Mouse (Mus musculus): Measurements from ENCODE around the gene Ttc30a1. TPM values are rescaled to one million over a fixed set of nuclear protein-coding genes. Genes with fewer than 3 reads are reported as not detected.
"Not testable (repeated sequence)": the region's sequence is repeated elsewhere in the genome, so short reads cannot be mapped to it uniquely, and the experiment has no call there.

Ttc30a1 gene
- polyA plus RNA-seq, 1 experiment from 2014 or later = 9.3 TPM

- WGBS = 47% methylated on average over 14 of the region's 14 CpGs
- H3K9me3 ChIP-seq = no peaks in the 10 kb centered on the region
- ATAC-seq (ENCODE audit: low FRiP score, low read depth) = no peak
Measured at GRCm38 (mm10) chr2:75955709-75956108, 26.1 kb downstream of the Ttc30a1 start.

GRCm38 (mm10) chr2:75953320-75953719 is 28.4 kb downstream of the Ttc30a1 start:
- Histone ChIP-seq H3K27me3 (no peaks in the 10 kb centered on the region), H3K9ac (replicated peaks) (no peak overlapping the region), H3K4me3 (no peak overlapping the region), H3K4me2 (replicated peaks) (no peak overlapping the region), H3K9me3 (no peaks in the 10 kb centered on the region), H3K27ac (replicated peaks) (no peak overlapping the region), H3K36me3 (no peaks in the 10 kb centered on the region), H3K4me1 (no peaks in the 10 kb centered on the region)
- ATAC-seq (ENCODE audit: low FRiP score, low read depth) = no peak
- WGBS = 93% methylated on average over 5 of the region's 5 CpGs

More at GRCm38 (mm10) chr2:75955709-75956108, 26.1 kb downstream of the Ttc30a1 start:
- H3K9ac ChIP-seq (replicated peaks) = no peak overlapping the region
- no peak overlapping the region for H3K27ac ChIP-seq (replicated peaks)
- no peaks in the 10 kb centered on the region for H3K27me3 ChIP-seq
- H3K4me3 ChIP-seq = no peak overlapping the region
- H3K4me1 ChIP-seq = peaks cover 19% of the 10 kb centered on the region
- no peak overlapping the region for H3K4me2 ChIP-seq (replicated peaks)
- H3K36me3 ChIP-seq = no peaks in the 10 kb centered on the region

- no peak for ATAC-seq (ENCODE audit: low FRiP score, low read depth)
- H3K27me3 ChIP-seq = no peaks in the 10 kb centered on the region
- H3K9ac ChIP-seq (replicated peaks) = no peak overlapping the region
- H3K4me1 ChIP-seq = no peaks in the 10 kb centered on the region
- H3K4me3 ChIP-seq = no peak overlapping the region
- WGBS = 92% methylated on average over 8 of the region's 8 CpGs
- no peak overlapping the region for H3K27ac ChIP-seq (replicated peaks)
- H3K9me3 ChIP-seq = no peaks in the 10 kb centered on the region
- no peaks in the 10 kb centered on the region for H3K36me3 ChIP-seq
- no peak overlapping the region for H3K4me2 ChIP-seq (replicated peaks)
Measured at GRCm38 (mm10) chr2:75950685-75951084, 31.1 kb downstream of the Ttc30a1 start.

GRCm38 (mm10) chr2:75938117-75939063 is 43.4 kb downstream of the Ttc30a1 start, which contains the start of gene Ttc30b:
TSS of gene Ttc30b (minus strand) at chr2:75938585.
- WGBS = 4% methylated on average over 42 of the region's 42 CpGs
- Histone ChIP-seq H3K36me3 (no peaks in the 10 kb centered on the region), H3K27ac (replicated peaks) (peak within 1 kb of the TSS; percentile 76), H3K4me2 (replicated peaks) (peak within 1 kb of the TSS; percentile 56), H3K27me3 (no peaks in the 10 kb centered on the region), H3K9me3 (no peaks in the 10 kb centered on the region), H3K4me3 (peak within 1 kb of the TSS; percentile 62), H3K4me1 (peaks cover 7% of the 10 kb centered on the region; the same call in 1 of the 2 replicates), H3K9ac (replicated peaks) (peak within 1 kb of the TSS; percentile 59)
- ATAC-seq (ENCODE audit: low FRiP score, low read depth) = peak; percentile 87

GRCm38 (mm10) chr2:75937520-75938116 is 44.1 kb downstream of the Ttc30a1 start:
- ATAC-seq (ENCODE audit: low FRiP score, low read depth); H3K4me1 ChIP-seq; H3K9me3 ChIP-seq; H3K27ac ChIP-seq (replicated peaks); H3K27me3 ChIP-seq; H3K36me3 ChIP-seq: not testable (repeated sequence)
- WGBS = 64% methylated on average over 16 of the region's 17 CpGs
- peak overlapping the region; percentile 62 for H3K4me3 ChIP-seq
- peak overlapping the region; percentile 59 for H3K9ac ChIP-seq (replicated peaks)
- peak overlapping the region; percentile 56 for H3K4me2 ChIP-seq (replicated peaks)

- not testable (repeated sequence) for H3K9ac ChIP-seq (replicated peaks); H3K27me3 ChIP-seq; H3K27ac ChIP-seq (replicated peaks); H3K36me3 ChIP-seq; ATAC-seq (ENCODE audit: low FRiP score, low read depth); H3K9me3 ChIP-seq; H3K4me2 ChIP-seq (replicated peaks); H3K4me3 ChIP-seq; H3K4me1 ChIP-seq
- 93% methylated on average over 2 of the region's 2 CpGs for WGBS
Measured at GRCm38 (mm10) chr2:75936685-75937084, 45.1 kb downstream of the Ttc30a1 start.

- H3K9ac ChIP-seq (replicated peaks) = no peak overlapping the region
- H3K27ac ChIP-seq (replicated peaks) = no peak overlapping the region
- 58% methylated on average over 7 of the region's 7 CpGs for WGBS
- peaks cover 2% of the 10 kb centered on the region; the same call in 1 of the 2 replicates for H3K4me1 ChIP-seq
- H3K27me3 ChIP-seq = no peaks in the 10 kb centered on the region
- no peak overlapping the region for H3K4me3 ChIP-seq
- H3K36me3 ChIP-seq = no peaks in the 10 kb centered on the region
- ATAC-seq (ENCODE audit: low FRiP score, low read depth) = no peak
- no peak overlapping the region for H3K4me2 ChIP-seq (replicated peaks)
- H3K9me3 ChIP-seq = no peaks in the 10 kb centered on the region
Measured at GRCm38 (mm10) chr2:75933541-75933940, 48.2 kb downstream of the Ttc30a1 start.

GRCm38 (mm10) chr2:75930941-75931340 is 50.8 kb downstream of the Ttc30a1 start:
- H3K27ac ChIP-seq (replicated peaks) = no peak overlapping the region
- WGBS = 92% methylated on average over 2 of the region's 2 CpGs
- H3K4me2 ChIP-seq (replicated peaks) = no peak overlapping the region
- H3K9me3 ChIP-seq = no peaks in the 10 kb centered on the region
- no peaks in the 10 kb centered on the region for H3K4me1 ChIP-seq
- peaks cover 6% of the 10 kb centered on the region; the same call in 1 of the 2 replicates for H3K36me3 ChIP-seq
- no peak overlapping the region for H3K9ac ChIP-seq (replicated peaks)
- H3K4me3 ChIP-seq = no peak overlapping the region
- no peaks in the 10 kb centered on the region for H3K27me3 ChIP-seq
- ATAC-seq (ENCODE audit: low FRiP score, low read depth) = no peak

- H3K4me3 ChIP-seq = no peak overlapping the region
- H3K36me3 ChIP-seq = peaks cover 6% of the 10 kb centered on the region; the same call in 1 of the 2 replicates
- no peak overlapping the region for H3K27ac ChIP-seq (replicated peaks)
- H3K4me2 ChIP-seq (replicated peaks) = no peak overlapping the region
- no peak overlapping the region for H3K9ac ChIP-seq (replicated peaks)
- ATAC-seq (ENCODE audit: low FRiP score, low read depth) = no peak
- WGBS = 94% methylated on average over 6 of the region's 6 CpGs
- no peaks in the 10 kb centered on the region for H3K27me3 ChIP-seq
- H3K4me1 ChIP-seq = peaks cover 3% of the 10 kb centered on the region; the same call in 1 of the 2 replicates
- H3K9me3 ChIP-seq = no peaks in the 10 kb centered on the region
Measured at GRCm38 (mm10) chr2:75929786-75930444, 51.9 kb downstream of the Ttc30a1 start.

GRCm38 (mm10) chr2:75929141-75929540 is 52.6 kb downstream of the Ttc30a1 start:
- peaks cover 5% of the 10 kb centered on the region for H3K4me1 ChIP-seq
- no peaks in the 10 kb centered on the region for H3K9me3 ChIP-seq
- H3K4me3 ChIP-seq = no peak overlapping the region
- no peak overlapping the region for H3K27ac ChIP-seq (replicated peaks)
- no peaks in the 10 kb centered on the region for H3K27me3 ChIP-seq
- WGBS = 91% methylated on average over 2 of the region's 2 CpGs
- H3K36me3 ChIP-seq = peaks cover 6% of the 10 kb centered on the region; the same call in 1 of the 2 replicates
- H3K9ac ChIP-seq (replicated peaks) = no peak overlapping the region
- ATAC-seq (ENCODE audit: low FRiP score, low read depth) = no peak
- H3K4me2 ChIP-seq (replicated peaks) = no peak overlapping the region

Data from midbrain, embryonic 12.5 days (tissue).